Mouse (Mus musculus): ENCODE measurements at regions not wholly inside any gene's neighbourhood (a gene's known extent, or its start where the extent isn't known, plus 50 kb on each side); places are given as distances from the start of the nearest gene placed in this dataset.

DNA sequence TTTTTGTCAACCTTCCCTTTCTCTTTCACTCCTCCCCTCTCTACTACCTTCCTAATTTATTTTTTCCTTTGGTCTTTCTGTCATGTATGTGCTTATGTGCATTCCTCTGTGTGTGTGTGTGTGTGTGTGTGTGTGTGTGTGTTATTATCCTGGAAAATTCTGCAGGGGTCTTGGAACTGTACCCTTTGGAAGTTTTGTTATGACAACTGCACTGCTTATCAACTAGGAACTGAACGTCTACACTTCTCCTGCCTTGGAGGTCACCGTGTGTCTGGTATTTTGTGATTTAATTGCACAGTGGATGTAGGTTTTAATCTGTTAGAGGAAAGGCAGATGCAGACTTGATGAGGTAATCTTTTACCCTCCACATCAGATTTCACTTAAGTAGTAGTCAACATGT lies 836.8 kb upstream of the Adgrl2 start:
- TF ChIP-seq CTCF (IDR thresholded peaks at IDR 0.05) (no peak), POLR2A (IDR thresholded peaks at IDR 0.05; ENCODE audit: insufficient read depth, low read depth, low read length) (no peak), EP300 (IDR thresholded peaks at IDR 0.05; ENCODE audit: insufficient read depth, low read depth, low read length) (no peak)
